Mouse (Mus musculus): ENCODE results near the gene 2700081O15Rik. TPM values are rescaled to one million over a fixed set of nuclear protein-coding genes. Genes with fewer than 3 reads are reported as not detected.

2700081O15Rik gene
- total RNA-seq, 4 experiments from 2014 or later: 28.0 to 28.8 (median 28.5) TPM

Small RNA genes lying within 50 kb of the gene (microRNA-seq; reads per million reads assigned to microRNA genes)
- 0 to 0.66 reads per million in 2 experiments for gene Mir6991

Other genes starting within 250 kb of the 2700081O15Rik start
- 100 to 1,000 TPM; 267 to 296 (median 278) TPM for gene Otub1, start 211.3 kb upstream of the 2700081O15Rik start, total RNA-seq (2022)
- gene Cox8a, start 200.0 kb upstream of the 2700081O15Rik start, total RNA-seq (2022): 1,000 to 10,000 TPM; 1,021 to 1,102 (median 1,060) TPM
- gene Naa40, start 176.4 kb upstream of the 2700081O15Rik start, total RNA-seq (2022): 10 to 100 TPM; 30.6 to 39.2 (median 32.3) TPM
- 10 to 100 TPM; 15.5 to 17.6 (median 15.6) TPM for gene Rcor2, start 150.3 kb upstream of the 2700081O15Rik start, total RNA-seq (2022)
- gene Mark2, start 75.8 kb upstream of the 2700081O15Rik start, total RNA-seq (2022): 100 to 1,000 TPM; 126 to 144 (median 137) TPM
- 10 to 100 TPM; 21.8 to 27.1 (median 25.3) TPM for gene Spindoc, start 34.6 kb upstream of the 2700081O15Rik start, total RNA-seq (2022)
- gene Rtn3, start 65.7 kb downstream of the 2700081O15Rik start, total RNA-seq (2022): 100 to 1,000 TPM; 773 to 859 (median 828) TPM
- 10 to 100 TPM; 24.0 to 29.8 (median 27.7) TPM for gene Atl3, start 76.4 kb downstream of the 2700081O15Rik start, total RNA-seq (2022)
- gene Pla2g16, start 139.8 kb downstream of the 2700081O15Rik start, total RNA-seq (2022): 10 to 100 TPM; 40.3 to 47.9 (median 41.9) TPM
- under 1 TPM; 0.68 to 0.91 (median 0.82) TPM for gene Lgals12, start 189.6 kb downstream of the 2700081O15Rik start, total RNA-seq (2022)
- gene Hrasls5, start 194.9 kb downstream of the 2700081O15Rik start, total RNA-seq (2022): under 1 TPM in 1 of 4 experiments, not detected in 3; 0.70 TPM